Mouse (Mus musculus): ENCODE results near the gene Cox8a.
A peak's percentile ranks its signal among the peaks of the same experiment; 100 is the strongest.

Gene Cox8a

GRCm38 (mm10) chr19:7223488-7223887, 6.1 kb upstream of the Cox8a start:
- DNase-seq (ENCODE audit: low spot score in 2 of 2) = no peak

DNA sequence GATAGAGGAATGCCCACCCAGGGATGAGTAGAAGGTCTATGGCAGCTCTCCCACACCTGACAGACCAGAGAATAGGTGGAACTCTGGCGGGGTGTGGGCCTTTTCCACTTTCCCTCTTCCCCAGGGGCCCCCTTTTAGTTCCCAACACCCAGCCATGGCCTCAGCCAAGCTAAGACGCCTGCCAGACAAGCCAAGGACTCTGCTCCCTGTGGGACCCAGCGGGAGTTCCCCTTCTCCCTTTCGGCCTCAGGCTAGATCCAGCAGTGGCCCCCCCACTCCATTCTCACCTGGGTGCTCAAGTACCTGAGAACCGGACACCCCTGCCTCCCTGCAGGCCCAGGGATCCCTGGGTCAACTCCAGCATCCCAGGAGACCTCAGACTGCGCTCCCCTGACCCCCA, 4.8 kb upstream of the Cox8a start:
- no peak for DNase-seq (ENCODE audit: low spot score in 2 of 2)

DNA sequence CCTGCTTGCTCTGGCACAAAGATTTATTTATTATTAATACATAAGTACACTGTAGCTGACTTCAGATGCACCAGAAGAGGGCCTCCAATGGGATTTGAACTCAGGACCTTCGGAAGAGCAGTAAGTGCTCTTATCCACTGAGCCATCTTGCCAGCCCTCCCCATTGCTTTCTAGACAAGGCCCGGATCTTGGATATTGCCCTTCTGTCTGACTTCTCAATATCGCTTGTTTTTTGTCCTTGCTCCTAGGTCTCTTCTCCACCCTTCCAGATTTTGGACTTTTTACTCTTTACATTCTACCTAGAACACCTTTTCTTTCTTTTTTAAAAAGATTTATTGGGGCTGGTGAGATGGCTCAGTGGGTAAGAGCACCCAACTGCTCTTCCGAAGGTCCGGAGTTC, 1.3 kb upstream of the Cox8a start:
- no peak for DNase-seq (ENCODE audit: low spot score in 2 of 2)

GRCm38 (mm10) chr19:7217926-7218267, 481 bp upstream of the Cox8a start:
- DNase-seq (ENCODE audit: low spot score in 2 of 2) = no peak

- DNase-seq (ENCODE audit: low spot score in 2 of 2) = no peak
Measured at GRCm38 (mm10) chr19:7214484-7214883, 2.9 kb downstream of the Cox8a start.

GRCm38 (mm10) chr19:7213010-7213409, 4.4 kb downstream of the Cox8a start:
- no peak for DNase-seq (ENCODE audit: low spot score in 2 of 2)

- no peak for DNase-seq (ENCODE audit: low spot score in 2 of 2)
Measured at GRCm38 (mm10) chr19:7212216-7212615, 5.2 kb downstream of the Cox8a start.

DNA sequence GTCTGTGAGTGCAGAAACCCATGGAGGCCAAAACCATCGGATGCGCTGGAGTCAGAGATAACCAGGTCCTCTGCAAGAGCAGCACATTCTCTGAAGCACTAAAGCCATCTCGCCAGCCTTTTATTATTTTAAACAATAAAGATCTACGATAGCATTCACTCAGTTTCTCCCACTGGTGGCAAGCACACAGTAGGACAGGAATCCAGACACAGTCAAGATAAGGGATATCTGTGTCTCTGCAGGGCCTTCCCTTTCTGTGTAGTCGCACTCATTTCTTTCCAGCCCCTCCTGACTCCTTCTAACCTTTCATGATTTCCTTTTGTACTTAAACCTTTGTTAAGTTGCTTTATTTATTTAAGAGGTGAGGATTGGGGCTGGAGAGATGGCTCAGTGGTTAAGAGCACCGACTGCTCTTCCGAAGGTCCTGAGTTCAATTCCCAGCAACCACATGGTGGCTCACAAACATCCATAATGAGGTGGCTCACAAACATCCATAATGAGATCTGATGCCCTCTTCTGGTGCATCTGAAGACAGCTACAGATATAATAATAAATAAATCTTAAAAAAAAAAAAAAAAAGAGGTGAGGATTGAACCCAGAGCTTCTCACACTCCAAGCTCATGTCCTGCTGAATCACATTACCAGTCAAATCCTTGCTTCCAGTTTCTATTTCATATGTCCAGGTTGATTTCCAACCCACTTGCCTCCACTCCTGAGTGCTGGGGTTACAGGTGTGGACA, 7.3 kb downstream of the Cox8a start:
- DNase-seq (ENCODE audit: low spot score in 2 of 2) = no peak

DNA sequence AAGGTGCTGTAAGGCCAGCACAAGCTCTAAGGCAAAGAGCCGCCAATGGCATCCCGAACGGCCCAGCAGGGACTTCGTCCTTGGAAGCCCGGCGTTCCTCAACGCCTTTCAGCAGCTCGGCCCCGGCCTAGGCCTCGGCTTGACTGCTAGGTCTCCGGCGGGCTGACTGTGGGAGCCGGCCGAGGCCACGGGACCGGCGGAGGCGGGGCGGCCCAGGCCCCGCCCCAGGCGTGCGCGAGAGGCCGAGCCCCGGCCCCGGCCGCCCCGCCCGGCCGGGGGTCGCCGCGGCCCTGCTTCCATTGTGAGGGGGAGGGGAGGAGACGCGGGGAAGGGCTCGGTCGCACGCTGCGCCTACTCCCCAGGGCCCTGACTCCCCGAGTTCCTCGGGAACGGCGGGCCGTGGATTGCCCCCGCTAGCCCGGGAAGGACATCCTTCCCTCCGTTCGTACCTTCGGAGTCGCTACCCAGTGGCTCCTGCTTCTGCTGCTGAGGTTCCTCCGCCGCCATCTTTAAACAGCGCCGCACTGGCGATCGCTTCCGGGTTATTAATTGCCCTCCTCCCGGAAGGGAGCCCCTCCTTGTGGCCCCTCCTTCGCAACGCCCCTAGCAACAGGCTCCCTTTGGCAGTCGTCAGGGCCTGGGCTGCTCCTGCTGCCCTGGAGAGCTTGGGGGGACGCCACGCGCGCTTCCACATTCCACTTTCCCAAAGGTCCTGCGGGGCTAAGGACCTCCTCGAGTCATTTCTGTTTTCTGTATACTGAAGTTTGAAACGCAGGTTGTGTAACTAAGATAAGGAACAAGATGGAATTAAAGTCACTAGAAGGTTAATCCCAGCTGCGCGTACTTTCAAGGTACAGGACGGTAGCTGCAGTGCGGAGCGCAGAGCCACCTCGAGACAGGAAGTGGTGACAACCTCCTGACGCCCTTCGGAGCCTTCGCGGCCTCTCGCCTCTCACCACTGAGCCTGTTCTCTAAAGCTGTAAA, 11.4 kb downstream of the Cox8a start, which contains the start of gene Otub1:
Otub1 (minus strand) TSS at position 564 of the 984 bp plus-strand sequence.
- DNase-seq (ENCODE audit: low spot score in 2 of 2) = peak; percentile 94 to 95

DNA sequence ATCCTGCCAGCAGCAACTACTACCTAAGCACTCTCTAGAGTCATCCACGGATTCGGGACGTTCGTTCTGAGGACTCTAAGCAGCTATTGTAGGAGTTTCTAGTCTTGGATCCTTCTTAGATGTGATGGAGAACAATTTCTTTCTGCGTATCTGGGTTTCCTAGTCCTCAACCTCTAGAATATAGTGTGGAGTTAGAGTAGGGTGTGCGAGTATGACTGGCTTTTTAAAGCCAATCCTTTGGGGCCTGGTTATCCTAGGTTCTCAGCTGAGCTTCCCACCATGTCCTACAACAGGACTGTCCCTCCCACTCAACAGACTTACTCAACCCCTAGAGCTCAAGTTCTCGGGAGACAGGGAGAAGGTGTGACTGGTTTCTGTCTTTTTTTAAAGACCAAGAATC, 12.1 kb downstream of the Cox8a start:
- DNase-seq (ENCODE audit: low spot score in 2 of 2) = no peak

DNA sequence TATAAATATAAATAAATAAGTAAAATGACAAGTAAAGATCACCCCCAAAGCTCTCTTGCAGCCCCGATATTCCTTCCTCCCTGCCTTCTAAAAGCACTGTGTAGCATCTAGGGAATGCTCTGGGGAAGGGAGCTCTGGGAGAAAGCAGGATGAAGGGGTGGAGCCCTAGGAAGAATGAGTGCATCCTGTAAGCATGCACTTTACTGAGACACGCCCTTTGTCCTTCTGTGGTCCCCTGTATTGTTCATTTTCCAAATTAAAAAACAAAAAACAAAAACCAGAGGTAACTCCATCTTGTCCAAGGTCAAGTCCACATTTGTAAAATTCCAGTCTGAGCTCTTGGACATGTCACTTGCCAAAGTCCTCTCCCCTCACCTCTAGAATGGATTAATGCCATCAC, 12.5 kb downstream of the Cox8a start:
- no peak for DNase-seq (ENCODE audit: low spot score in 2 of 2)

- DNase-seq (ENCODE audit: low spot score in 2 of 2) = no peak
Measured at GRCm38 (mm10) chr19:7200427-7200826, 17.0 kb downstream of the Cox8a start.

DNA sequence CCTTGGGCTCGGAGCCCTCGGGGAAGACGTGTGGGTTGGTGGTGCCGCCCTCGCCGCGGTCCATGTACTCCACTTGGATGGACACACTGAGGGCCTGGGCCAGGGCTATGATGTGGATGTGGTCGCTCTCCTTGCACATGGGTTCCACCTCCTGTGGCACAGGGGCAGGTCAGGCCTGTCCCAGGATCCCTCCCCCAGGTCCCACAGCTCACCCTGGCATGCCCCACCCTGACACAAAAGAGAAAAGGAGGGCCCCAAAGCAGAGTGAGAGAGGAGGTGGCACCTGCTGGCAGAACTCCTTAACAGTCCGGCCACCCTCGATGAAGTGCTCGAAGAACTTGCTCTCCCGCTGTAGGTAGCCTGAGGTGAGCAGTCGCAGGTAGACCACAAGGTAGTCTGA, 18.3 kb downstream of the Cox8a start:
- DNase-seq (ENCODE audit: low spot score in 2 of 2) = no peak

- DNase-seq (ENCODE audit: low spot score in 2 of 2) = no peak
Measured at GRCm38 (mm10) chr19:7197445-7197844, 20.0 kb downstream of the Cox8a start.

DNA sequence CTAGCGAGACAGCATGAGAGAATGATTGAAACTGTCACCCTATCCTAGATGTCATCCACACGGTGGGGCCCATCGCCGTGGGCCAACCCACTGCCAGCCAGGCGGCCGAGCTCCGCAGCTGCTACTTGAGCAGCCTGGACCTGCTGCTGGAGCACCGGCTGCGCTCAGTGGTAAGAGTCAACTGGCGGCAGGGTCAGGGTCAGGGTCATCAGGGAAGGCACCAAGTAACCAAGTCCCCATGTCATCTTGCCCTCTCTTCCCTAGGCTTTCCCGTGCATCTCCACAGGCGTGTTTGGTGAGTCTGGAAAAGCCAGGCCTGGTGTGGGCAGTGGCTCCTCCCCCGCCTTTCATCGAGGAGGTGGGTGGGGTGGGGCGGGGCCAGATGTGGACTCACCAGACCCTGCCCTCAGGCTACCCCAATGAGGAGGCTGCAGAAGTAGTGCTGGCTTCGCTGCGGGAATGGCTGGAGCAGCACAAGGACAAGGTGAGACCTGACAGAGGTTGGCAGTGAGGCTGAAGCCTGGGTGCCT, 20.6 kb downstream of the Cox8a start:
- DNase-seq (ENCODE audit: low spot score in 2 of 2) = no peak

DNA sequence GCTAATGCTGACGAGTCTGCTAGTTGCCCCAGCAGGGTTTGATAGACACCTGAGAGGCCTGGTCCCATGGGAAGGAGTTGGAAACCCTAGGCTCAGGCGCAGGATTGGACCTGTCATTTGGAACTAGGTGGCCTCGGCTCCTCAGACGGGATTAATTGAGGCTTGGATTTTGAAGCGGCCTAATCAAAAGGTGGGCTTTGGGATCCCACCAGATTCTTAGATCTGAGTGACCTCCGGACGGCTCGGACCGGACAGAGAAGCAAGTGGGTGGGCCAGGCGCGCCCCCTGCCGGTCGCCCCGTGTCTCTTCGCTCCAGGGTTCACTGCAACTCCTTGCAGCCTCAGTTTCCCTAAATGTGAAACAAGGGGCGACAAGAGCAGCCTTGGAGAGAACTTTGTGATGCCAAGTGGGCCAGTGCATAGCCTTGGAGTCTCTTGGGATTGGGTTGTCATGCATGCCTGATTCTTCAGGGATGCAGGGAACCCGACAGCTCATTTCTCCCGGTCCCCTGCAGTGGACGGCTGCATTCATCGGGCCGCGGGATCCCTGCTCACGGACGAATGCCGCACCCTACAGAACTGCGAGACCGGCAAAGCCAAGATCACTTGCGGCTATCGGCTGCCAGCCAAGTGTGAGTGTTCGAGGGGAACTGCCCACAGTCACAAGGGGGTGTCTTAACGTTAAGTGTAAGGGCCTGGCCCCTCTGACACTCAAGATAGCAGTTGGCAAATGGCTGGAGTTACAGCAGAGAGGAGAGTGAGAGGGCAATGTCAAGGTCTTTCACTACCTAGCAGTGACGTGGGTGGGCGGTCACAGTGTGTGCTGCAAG, 21.3 kb downstream of the Cox8a start:
- DNase-seq (ENCODE audit: low spot score in 2 of 2) = peak in 1 of 2 experiments; percentile 59

DNA sequence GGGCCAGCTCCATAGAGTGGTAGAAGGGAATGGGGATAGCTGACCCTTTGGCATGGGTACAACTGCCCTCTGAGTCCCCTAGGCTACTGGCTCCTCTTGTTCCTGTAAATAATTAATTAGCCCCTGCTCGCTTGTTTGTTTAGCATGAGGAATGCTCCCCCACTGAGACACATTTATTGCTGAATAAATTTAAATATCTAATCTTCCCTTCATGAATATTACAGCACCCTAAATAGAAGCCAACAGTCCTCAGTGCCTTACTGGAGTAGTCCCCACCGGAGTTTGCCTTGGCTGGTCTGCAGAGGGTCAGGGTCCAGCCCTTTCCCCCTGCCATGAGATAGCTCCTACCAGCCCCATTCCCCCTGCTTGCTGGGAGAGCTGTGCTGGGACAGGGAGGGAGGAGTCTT, 24.9 kb downstream of the Cox8a start:
- no peak for DNase-seq (ENCODE audit: low spot score in 2 of 2)

DNA sequence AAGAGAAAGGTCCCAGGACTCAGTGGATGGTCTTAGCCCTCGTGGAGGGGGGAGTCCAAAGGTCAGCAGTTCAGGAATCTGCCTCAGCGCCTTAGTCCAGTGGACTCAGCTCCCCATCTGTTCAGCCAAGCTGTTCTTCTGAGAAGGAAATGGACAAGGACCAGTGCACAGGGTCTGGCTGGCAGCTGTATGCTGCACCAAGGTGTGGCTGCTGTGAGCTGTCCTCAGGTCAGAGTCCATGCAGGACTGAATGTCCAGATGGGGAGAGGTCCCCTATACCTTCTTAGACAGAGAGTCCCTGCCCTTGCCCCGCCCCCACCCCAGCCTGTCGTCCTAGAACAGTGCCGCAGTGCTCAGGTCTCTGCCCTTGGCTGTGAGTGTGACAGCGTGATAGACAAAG, 25.8 kb downstream of the Cox8a start:
- DNase-seq (ENCODE audit: low spot score in 2 of 2) = no peak

GRCm38 (mm10) chr19:7190986-7191385, 26.4 kb downstream of the Cox8a start:
- no peak for DNase-seq (ENCODE audit: low spot score in 2 of 2)

- no peak for DNase-seq (ENCODE audit: low spot score in 2 of 2)
Measured at GRCm38 (mm10) chr19:7189026-7189425, 28.4 kb downstream of the Cox8a start.

DNA sequence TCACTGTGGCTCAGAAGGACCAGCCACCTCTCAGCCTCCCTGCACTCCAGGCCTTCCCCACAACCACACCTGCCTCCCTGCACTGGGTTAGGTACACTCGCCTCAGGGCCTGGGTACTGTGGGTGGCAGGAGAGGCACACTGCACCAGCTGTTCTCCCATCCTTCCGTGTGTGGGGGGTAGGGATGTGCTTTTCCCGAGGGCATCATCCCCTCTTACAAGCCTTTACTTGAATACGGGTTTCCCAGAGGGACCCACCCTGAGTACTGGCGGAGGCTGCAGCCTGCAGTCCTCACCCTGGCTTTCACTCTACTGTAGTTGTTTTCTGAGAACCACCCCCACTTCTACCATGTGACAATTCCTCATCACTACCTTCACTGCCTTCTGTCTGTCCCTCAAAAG, 30.3 kb downstream of the Cox8a start:
- no peak for DNase-seq (ENCODE audit: low spot score in 2 of 2)

All from heart, adult 9 months (tissue).